Mouse (Mus musculus): ENCODE measurements around the gene Tex37. TPM values are rescaled to one million over a fixed set of nuclear protein-coding genes. Genes with fewer than 3 reads are reported as not detected.
A peak's percentile ranks its signal among the peaks of the same experiment; 100 is the strongest.

Gene Tex37
- total RNA-seq, 2 experiments from 2014 or later, result not detected

DNA sequence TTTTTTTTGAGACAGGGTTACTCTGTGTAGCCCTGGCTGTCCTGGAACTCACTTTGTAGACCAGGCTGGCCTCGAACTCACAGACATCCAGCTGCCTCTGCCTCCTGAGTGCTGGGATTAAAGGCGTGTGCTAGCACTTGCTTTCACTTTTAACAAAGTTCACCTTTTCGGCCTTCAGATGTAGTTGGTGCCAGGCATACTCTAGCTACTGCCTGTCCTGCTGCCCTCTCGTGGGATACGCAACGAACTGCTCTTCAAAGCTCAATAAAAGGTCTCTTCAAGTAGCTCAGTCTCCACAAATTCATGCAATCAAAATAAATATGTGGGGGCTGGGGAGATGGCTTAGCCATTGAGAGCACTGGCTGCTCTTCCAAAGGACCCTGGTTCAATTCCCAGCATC is 20.6 kb downstream of the Tex37 start:
- DNase-seq (ENCODE audit: low spot score in 2 of 2), result no peak

DNA sequence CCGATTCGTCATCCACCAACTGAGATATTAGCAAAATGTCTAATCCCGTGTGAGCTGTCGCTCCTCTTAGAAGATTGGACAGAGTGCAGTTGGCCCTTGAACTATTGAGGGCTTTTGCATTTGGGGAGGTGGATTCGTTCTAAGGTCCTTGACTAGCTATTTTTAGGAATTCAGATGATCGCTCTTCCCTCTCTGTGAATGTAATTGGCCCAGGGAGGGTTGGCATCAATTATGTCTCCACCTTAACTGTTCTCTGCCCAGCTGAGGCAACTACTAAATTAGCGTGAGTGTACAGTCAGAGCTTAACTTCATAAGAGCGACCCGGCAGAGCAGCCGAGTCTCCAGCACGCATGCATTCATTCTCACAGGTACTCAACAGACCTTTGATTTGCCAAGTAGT is 30.7 kb downstream of the Tex37 start:
- no peak for DNase-seq (ENCODE audit: low spot score in 2 of 2)

DNA sequence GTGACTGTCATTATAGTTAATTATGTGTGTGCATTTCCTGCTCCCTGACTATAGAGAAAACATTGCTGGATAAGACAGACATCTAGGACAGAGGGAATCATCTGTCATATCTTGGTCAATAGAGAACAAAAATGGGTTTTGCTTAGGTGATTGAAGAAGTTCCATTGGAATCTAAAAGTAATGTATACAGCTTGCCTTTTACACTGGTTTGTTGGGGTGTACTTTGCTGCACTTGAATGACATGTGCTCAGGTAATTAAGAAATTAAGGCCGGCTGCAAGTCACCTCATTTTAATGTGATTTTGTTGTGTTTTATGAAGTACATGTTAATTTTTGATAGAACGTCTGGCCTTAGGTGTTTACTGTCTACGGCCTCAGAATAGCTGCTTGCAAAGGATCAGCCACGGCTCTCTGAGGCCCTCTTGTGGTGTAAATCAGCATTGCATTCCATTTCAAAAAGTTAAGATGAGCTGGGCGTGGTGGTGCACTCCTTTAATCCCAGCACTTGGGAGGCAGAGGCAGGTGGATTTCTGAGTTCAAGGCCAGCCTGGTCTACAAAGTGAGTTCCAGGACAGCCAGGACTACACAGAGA is 37.9 kb downstream of the Tex37 start:
- peak; percentile 72 to 83 for DNase-seq (ENCODE audit: low spot score in 2 of 2)

DNA sequence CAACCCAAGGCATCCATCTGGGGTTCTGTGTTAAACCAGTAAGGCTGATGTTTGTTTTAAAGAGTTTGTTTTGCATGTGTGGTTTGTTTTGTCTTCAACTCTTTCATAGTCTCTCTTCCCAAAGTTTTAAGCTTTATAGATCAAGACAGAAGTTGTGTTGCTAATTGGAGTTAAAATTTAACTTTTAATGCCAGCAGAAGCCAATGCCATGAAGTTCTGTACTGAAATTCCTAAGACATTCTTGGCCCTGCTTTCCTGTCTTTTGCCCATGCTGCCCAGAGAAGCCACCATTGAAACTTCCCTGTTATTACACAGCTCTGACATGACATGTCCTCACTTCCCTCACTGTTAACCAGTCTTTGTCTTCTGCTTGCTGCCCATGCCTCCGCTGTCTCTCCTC is 43.7 kb downstream of the Tex37 start:
- no peak for DNase-seq (ENCODE audit: low spot score in 2 of 2)

DNA sequence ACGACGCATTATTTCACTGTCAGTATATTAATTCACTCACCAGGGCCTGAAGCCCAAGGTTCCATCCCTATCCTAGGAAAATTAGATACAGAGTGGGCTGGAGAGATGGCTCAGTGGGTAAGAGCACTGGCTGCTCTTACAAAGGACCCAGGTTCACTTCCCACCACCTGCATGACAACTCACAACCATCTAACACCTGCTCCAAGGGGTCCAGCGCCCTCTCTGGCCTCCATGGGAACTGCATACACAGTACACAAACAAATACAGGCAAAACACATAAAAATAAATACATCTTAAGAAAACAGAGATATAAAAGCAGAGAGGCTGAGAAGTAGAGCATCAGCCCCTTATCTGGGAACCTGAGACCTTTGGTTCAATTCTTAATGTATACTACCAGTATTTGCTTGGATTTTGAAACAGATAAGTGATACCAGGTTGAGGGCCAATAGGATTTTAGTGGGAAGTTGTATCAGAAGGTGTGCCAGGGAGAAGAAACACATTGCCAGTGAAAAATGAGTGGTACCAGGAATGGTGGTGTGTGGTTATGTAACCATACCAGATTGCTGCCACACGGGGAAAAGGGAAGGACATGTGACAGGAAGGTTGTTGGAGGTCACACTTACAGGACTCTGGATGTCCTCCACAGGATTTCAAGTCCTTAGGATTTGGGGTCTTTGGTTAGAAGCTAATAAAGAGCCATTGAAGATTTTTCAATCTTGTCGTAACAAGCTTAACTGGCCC is 44.5 kb downstream of the Tex37 start:
- DNase-seq (ENCODE audit: low spot score in 2 of 2), result no peak

DNA sequence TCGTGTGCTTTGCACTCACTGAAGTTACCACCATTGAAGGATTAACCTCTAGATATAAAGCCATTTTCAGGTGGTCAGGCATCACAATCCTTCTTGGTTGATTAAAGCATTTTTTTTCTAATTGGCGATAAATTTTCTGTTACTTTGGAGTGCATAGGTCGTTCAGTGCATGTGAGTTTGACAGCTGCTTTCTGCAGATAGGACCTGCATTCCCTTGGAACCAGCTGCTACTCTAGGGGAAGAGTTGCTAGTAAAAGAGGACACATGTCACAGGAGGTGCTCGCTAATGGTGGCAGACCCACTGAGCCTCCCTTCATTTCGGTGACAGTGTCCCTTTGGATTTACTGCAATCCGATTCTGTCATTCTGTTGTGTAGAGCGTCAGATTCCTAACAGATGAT is 46.2 kb downstream of the Tex37 start:
- DNase-seq (ENCODE audit: low spot score in 2 of 2), result no peak

DNA sequence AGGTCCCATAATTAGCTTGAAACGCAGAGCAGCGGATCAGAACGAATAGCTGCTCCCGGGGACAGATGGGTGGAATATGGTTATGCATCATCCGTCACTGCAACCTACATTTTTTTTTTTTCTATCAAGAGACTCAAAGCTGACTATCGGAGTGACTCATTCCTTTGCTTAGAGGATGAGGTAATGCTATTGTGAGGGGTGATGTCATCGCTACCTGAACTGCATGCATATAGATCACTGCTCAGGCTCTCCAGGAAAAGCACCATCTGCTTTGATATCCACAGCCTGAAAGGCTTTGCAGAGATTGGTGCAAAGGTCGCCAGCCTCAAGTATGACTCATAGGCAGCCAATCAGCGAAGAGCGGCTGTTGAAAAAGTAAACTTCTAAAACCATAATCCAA is 46.6 kb downstream of the Tex37 start:
- peak in 1 of 2 experiments; percentile 10 for DNase-seq (ENCODE audit: low spot score in 2 of 2)

DNA sequence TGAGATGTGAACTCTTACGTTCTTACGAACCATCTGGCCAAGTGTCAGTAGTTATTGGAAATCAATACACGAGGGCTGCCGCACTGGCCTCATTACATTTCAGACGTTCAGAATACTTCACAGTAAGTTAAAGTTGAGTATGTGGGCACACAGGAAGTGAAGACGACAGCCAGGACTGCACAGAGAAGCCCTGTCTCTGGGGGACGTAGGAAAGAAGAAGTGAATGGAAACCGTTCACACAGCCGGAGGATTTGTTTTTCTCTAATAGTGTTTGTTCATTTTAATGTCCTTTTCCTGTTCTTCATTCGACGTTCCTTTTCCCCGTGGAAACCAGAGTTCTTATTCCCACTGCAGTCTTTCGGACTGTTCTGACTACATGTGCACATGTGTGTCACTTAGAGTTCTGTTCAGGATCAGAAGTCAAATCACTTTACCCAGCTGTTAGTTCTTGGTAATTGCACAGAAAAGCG is 47.2 kb downstream of the Tex37 start:
- no peak for DNase-seq (ENCODE audit: low spot score in 2 of 2)

DNA sequence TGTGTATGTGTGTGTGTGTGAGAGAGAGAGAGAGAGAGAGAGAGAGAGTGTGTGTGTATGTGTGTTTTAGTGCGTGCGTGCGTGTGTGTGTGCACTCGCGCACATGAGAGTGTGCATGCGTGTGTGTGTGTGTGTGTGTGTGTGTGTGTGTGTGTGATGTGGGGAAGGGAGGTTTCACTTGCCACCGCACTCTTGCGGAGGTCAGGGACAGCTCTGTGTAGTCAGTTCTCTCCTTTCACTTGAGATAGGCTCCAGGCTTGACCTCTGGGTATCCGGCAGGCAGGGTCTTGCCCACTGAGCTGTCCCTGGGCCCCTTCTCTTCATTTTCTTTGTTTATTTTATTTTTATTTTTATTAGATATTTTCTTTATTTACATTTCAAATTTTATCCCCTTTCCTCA is 51.4 kb downstream of the Tex37 start:
- DNase-seq (ENCODE audit: low spot score in 2 of 2), result no peak

DNA sequence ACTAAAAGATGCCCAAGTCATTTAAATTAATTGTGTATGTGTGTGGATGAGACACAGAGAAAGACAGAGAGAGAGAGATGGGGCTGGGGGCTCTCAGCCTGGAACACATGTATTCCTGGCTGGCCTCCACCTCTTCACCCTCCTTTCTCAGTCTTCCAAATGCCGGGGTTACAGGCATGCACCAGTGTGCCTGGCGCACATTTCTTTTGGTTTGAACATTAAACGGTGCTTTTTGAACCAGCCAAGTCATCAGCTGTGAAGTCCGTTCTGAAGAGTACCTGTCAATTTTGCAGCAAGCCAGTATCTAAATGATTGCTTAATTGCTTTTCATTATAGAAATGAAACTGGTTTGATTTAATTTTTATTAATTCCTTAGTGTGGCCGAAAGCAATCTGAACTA is 52.0 kb downstream of the Tex37 start:
- DNase-seq (ENCODE audit: low spot score in 2 of 2), result no peak

DNA sequence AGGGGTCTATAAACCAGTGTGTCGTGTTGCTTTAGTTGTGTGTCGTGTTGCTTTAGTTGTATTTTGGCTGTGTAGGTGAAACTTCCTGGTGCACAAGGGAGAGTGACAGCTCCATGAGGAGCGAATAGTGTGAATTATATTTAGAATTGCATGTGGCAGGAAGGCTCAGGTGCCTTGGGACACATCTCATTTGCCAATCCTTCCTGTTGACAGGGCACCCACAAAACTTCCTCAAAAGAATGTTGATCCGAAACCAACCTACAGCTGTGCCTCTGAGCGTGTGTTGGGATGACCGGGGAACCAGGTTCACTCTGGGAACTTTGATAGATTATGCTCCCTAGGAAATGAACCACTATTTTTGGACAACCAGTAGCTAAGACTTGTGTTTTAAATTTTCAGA is 54.4 kb downstream of the Tex37 start:
- no peak for DNase-seq (ENCODE audit: low spot score in 2 of 2)

Other genes with a start within 250 kb of the Tex37 start
- gene Rpia, start 126.7 kb downstream of the Tex37 start, total RNA-seq (2021), result 10 to 100 TPM; 21.7 to 23.4 TPM
- gene Eif2ak3, start 74.4 kb downstream of the Tex37 start, total RNA-seq (2021), result 10 to 100 TPM; 17.2 to 17.4 TPM
- gene Foxi3, start 37.6 kb upstream of the Tex37 start, total RNA-seq (2021), result not detected
- gene Thnsl2, start 225.5 kb upstream of the Tex37 start, total RNA-seq (2021), result 10 to 100 TPM; 16.6 to 17.3 TPM

Data from adrenal gland, adult 18-20 months (tissue).